8 mouse cellular contexts compared by ENCODE assay signal in the genomic region with DNA sequence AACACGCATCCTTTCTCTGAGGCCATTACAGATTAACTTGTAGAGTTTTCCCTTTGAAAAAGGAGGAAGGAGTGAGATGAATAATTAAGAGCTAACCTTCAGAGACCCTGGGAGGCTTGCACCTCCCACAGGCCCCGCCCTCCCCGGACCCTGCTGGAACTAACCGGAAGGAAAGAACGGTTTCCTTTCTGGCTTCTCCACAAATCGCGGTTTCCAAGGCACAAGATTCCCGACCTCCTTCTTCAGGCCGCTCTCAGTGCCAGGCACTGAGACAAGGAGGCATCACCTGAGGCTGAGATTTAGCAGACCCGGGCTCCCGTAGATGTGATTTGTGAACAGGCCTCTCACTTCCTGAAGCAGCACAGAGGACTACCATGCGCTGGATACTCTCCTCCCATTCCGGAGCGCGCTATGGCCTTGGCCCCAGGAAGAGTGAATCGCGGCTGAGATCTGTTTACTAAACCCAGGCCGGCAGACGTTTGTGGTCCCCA.
DNase-seq lines count a peak whose midpoint lies in the region; ATAC-seq lines count a peak whose summit lies in the region.

No protein-coding gene starts in this region.

- peak overlapping the region; percentile 25 for H3K4me3 ChIP-seq in forebrain, embryonic 15.5 days
- H3K4me3 ChIP-seq in intestine, embryonic 15.5 days (replicated peaks): peak overlapping the region; percentile 41
- peak overlapping the region; percentile 47 for H3K4me3 ChIP-seq in liver, embryonic 16.5 days (ENCODE audit: low read depth, low read length)
- peak overlapping the region; percentile 28 for H3K4me3 ChIP-seq in stomach, embryonic 14.5 days (ENCODE audit: low read depth, low read length)

- H3K27ac ChIP-seq in forebrain, embryonic 15.5 days (replicated peaks): no peak overlapping the region
- H3K27ac ChIP-seq in intestine, embryonic 15.5 days: peak overlapping the region; percentile 85
- H3K27ac ChIP-seq in liver, embryonic 16.5 days (ENCODE audit: low read length): 0 out of 2 replicates have a peak overlapping the region, but pooled peaks have one; percentile 40
- H3K27ac ChIP-seq in stomach, embryonic 14.5 days (ENCODE audit: low read length): peak overlapping the region; percentile 83

- H3K27me3 ChIP-seq in forebrain, embryonic 15.5 days: peaks cover 9% of the 10 kb centered on the region; the same call in 1 of the 2 replicates
- no peaks in the 10 kb centered on the region for H3K27me3 ChIP-seq in intestine, embryonic 15.5 days (replicated peaks)
- H3K27me3 ChIP-seq in liver, embryonic 16.5 days (ENCODE audit: control insufficient read depth, insufficient read depth, low read depth, low read length): peaks cover 22% of the 10 kb centered on the region
- no peaks in the 10 kb centered on the region for H3K27me3 ChIP-seq in stomach, embryonic 14.5 days (ENCODE audit: control insufficient read depth, insufficient read depth, low read length)

- 7% methylated on average over 19 of the region's 19 CpGs for WGBS in forebrain, embryonic 15.5 days
- WGBS in intestine, embryonic 15.5 days: 2% methylated on average over 19 of the region's 19 CpGs
- under 1% methylated on average over 19 of the region's 19 CpGs for WGBS in liver, embryonic 16.5 days (ENCODE audit: insufficient replicate concordance)
- WGBS in stomach, embryonic 14.5 days: 2% methylated on average over 19 of the region's 19 CpGs

- no peaks in the 10 kb centered on the region for H3K36me3 ChIP-seq in forebrain, embryonic 15.5 days
- no peaks in the 10 kb centered on the region for H3K36me3 ChIP-seq in intestine, embryonic 15.5 days
- no peaks in the 10 kb centered on the region for H3K36me3 ChIP-seq in liver, embryonic 16.5 days (ENCODE audit: control insufficient read depth, insufficient read depth)
- no peaks in the 10 kb centered on the region for H3K36me3 ChIP-seq in stomach, embryonic 14.5 days (ENCODE audit: control insufficient read depth, insufficient read depth, low read length)

- ATAC-seq in forebrain, embryonic 15.5 days (replicated peaks): no peak
- ATAC-seq in intestine, embryonic 15.5 days: peak; percentile 19; the same call in 1 of the 2 replicates
- ATAC-seq in liver, embryonic 16.5 days (ENCODE audit: low read depth): no peak
- ATAC-seq in stomach, embryonic 14.5 days (ENCODE audit: insufficient number of reproducible peaks, insufficient read depth, low FRiP score, low read depth): 0 out of 2 replicates have a peak, but pooled peaks have one; percentile 31
- ATAC-seq in megakaryocyte progenitor cell, adult 5-6 weeks (replicated peaks; ENCODE audit: poor library complexity): no peak

- DNase-seq in ovary, adult 18-20 months (ENCODE audit: low spot score): peak; percentile 68
- no peak for DNase-seq in ovary, postnatal 14 days (ENCODE audit: low spot score)
- DNase-seq in right cerebral cortex, adult 18-20 months: no peak

- peak overlapping the region; percentile 5 for H3K9ac ChIP-seq in forebrain, embryonic 15.5 days (replicated peaks)
- peak overlapping the region; percentile 58 for H3K9ac ChIP-seq in intestine, embryonic 15.5 days
- peak overlapping the region; percentile 41; the same call in 1 of the 2 replicates for H3K9ac ChIP-seq in liver, embryonic 16.5 days (ENCODE audit: low read depth, low read length)
- peak overlapping the region; percentile 31 for H3K9ac ChIP-seq in stomach, embryonic 14.5 days (replicated peaks; ENCODE audit: low read depth, low read length)

- peaks cover 35% of the 10 kb centered on the region for H3K4me1 ChIP-seq in forebrain, embryonic 15.5 days
- peaks cover 19% of the 10 kb centered on the region for H3K4me1 ChIP-seq in intestine, embryonic 15.5 days (replicated peaks)
- peaks cover 8% of the 10 kb centered on the region for H3K4me1 ChIP-seq in liver, embryonic 16.5 days (ENCODE audit: control insufficient read depth, low read depth, low read length)
- H3K4me1 ChIP-seq in stomach, embryonic 14.5 days (ENCODE audit: control insufficient read depth, insufficient read depth, low read length): peaks cover 22% of the 10 kb centered on the region; the same call in 1 of the 2 replicates

- no peaks in the 10 kb centered on the region for H3K9me3 ChIP-seq in forebrain, embryonic 15.5 days
- no peaks in the 10 kb centered on the region for H3K9me3 ChIP-seq in intestine, embryonic 15.5 days
- H3K9me3 ChIP-seq in liver, embryonic 16.5 days (replicated peaks; ENCODE audit: control insufficient read depth, low read length): no peaks in the 10 kb centered on the region
- H3K9me3 ChIP-seq in stomach, embryonic 14.5 days (ENCODE audit: control insufficient read depth, low read depth, low read length): no peaks in the 10 kb centered on the region

- peak overlapping the region; percentile 34 for H3K4me2 ChIP-seq in forebrain, embryonic 15.5 days (replicated peaks)
- H3K4me2 ChIP-seq in intestine, embryonic 15.5 days (replicated peaks): peak overlapping the region; percentile 72
- H3K4me2 ChIP-seq in liver, embryonic 16.5 days (ENCODE audit: low read depth, low read length): peak overlapping the region; percentile 52
- H3K4me2 ChIP-seq in stomach, embryonic 14.5 days (replicated peaks; ENCODE audit: low read depth, low read length): peak overlapping the region; percentile 51

Comparison
In these comparisons a context has a peak if more than half of its experiments do, and no peak if none do; other contexts are left out.
1. ATAC-seq: peak in intestine, embryonic 15.5 days (single experiment) and stomach, embryonic 14.5 days (single experiment); none in forebrain, embryonic 15.5 days (single experiment), liver, embryonic 16.5 days (single experiment) and megakaryocyte progenitor cell, adult 5-6 weeks (single experiment).
2. H3K9ac ChIP-seq: peak in every context shown above with its lines; median percentile 58 in intestine, embryonic 15.5 days; 41 in liver, embryonic 16.5 days; 31 in stomach, embryonic 14.5 days; 5 in forebrain, embryonic 15.5 days.
3. Peak in every context shown above with its lines, with median percentiles within 50 percentile points of each other: H3K4me2 ChIP-seq and H3K4me3 ChIP-seq.